34 mouse cellular contexts compared by ENCODE assay signal in the genomic region with DNA sequence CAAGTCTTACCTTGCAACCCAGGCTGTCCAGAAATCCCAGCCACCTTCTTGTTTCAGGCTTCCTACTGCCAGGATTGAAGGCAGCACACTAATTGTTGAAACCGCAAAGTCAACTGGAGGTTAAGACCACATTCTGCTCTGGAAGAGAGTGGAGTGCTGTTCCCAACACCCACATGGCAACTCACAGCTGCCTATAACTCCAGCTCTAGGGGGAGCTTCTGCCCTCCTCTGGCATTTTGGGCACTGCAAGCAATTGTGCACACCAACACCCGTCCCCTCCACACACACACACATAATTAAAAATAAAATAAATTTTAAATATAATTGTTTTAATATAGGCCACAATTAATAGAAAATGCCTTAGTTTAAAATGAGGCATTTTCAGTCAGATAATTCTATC. TPM values are rescaled to one million over a fixed set of nuclear protein-coding genes. Genes with fewer than 3 reads are reported as not detected.
DNase-seq lines count a peak whose midpoint lies in the region; ATAC-seq and TF ChIP-seq lines count a peak whose summit lies in the region.
"Had no signal": no experiment of that assay in that cellular context is flagged by ENCODE, and none has a peak within 500 bp of the region (broad histone marks: within the 10 kb centered on the region; RNA-seq: fewer than 3 reads in every experiment).

No protein-coding gene starts in this region.

- peak; percentile 36; the same call in 1 of the 2 replicates for TF ChIP-seq CTCF in kidney, postnatal 0 days (IDR thresholded peaks at IDR 0.05; ENCODE audit: low read depth)
- 0 out of 2 replicates have a peak, but pooled peaks have one; percentile 16 for TF ChIP-seq CTCF in liver, embryonic 14.5 days (IDR thresholded peaks at IDR 0.05; ENCODE audit: low read depth)
- TF ChIP-seq CTCF in stomach, postnatal 0 days (IDR thresholded peaks at IDR 0.05; ENCODE audit: low read depth), result peak; percentile 34

- ATAC-seq in frontal cortex, adult (ENCODE audit: low TSS enrichment), result peak; percentile 68; the same call in 1 of the 2 replicates
- no peak for ATAC-seq in kidney, postnatal 0 days (replicated peaks; ENCODE audit: low FRiP score, low read depth)
- ATAC-seq in liver, embryonic 14.5 days (ENCODE audit: insufficient read depth), result no peak
- ATAC-seq in liver, embryonic 11.5 days (replicated peaks; ENCODE audit: low FRiP score), result no peak
- no peak for ATAC-seq in stomach, postnatal 0 days (ENCODE audit: low FRiP score, low TSS enrichment)
- ATAC-seq: intestine, postnatal 0 days had no signal

- H3K36me3 ChIP-seq in kidney, postnatal 0 days (ENCODE audit: insufficient read depth, low read length), result no peaks in the 10 kb centered on the region
- H3K36me3 ChIP-seq in liver, embryonic 14.5 days (replicated peaks; ENCODE audit: control insufficient read depth, insufficient read depth, low read depth), result no peaks in the 10 kb centered on the region
- no peaks in the 10 kb centered on the region for H3K36me3 ChIP-seq in liver, embryonic 11.5 days (ENCODE audit: control insufficient read depth, insufficient read depth, low read length)
- no peaks in the 10 kb centered on the region for H3K36me3 ChIP-seq in stomach, postnatal 0 days (ENCODE audit: control insufficient read depth, insufficient read depth, low read length)
- H3K36me3 ChIP-seq: embryonic facial prominence, embryonic 10.5 days; embryonic facial prominence, embryonic 15.5 days; forebrain, embryonic 12.5 days; limb, embryonic 13.5 days; liver, embryonic 13.5 days; midbrain, embryonic 10.5 days; neural tube, embryonic 12.5 days had no signal

- TF ChIP-seq EP300 in liver, embryonic 14.5 days (IDR thresholded peaks at IDR 0.05; ENCODE audit: low read depth), result no peak
- TF ChIP-seq EP300 in stomach, postnatal 0 days (optimal IDR thresholded peaks at IDR 0.05), result no peak

- WGBS in kidney, postnatal 0 days, result 56% methylated on average over 2 of the region's 2 CpGs
- 42% methylated on average over 2 of the region's 2 CpGs for WGBS in liver, embryonic 14.5 days (ENCODE audit: insufficient replicate concordance)
- WGBS in liver, embryonic 11.5 days, result 57% methylated on average over 2 of the region's 2 CpGs
- 47% methylated on average over 2 of the region's 2 CpGs for WGBS in stomach, postnatal 0 days

- DNase-seq in frontal cortex, adult 2 months (ENCODE audit: extremely low spot score in 1 of 2, low spot score in 1 of 2), result no peak
- DNase-seq in kidney, postnatal 0 days (ENCODE audit: low spot score), result peak; percentile 16
- no peak for DNase-seq in kidney, postnatal 25 days
- no peak for DNase-seq in liver, embryonic 14.5 days (ENCODE audit: low read depth in 3 of 3, low spot score in 3 of 3)
- no peak for DNase-seq in liver, embryonic 11.5 days (ENCODE audit: low spot score)
- DNase-seq in stomach, postnatal 0 days (ENCODE audit: low spot score), result no peak
- DNase-seq in thymus, postnatal 10 days (ENCODE audit: low spot score in 2 of 2), result no peak
- DNase-seq: adrenal gland, postnatal 25 days; cerebellum, adult 18-20 months; cerebellum, postnatal 10 days; forebrain, postnatal 0 days; gastrocnemius, postnatal 14 days; heart, adult 18-20 months; heart, postnatal 10 days; layer of hippocampus, adult 9-11 months; liver, embryonic 13.5 days; lung, embryonic 14.5 days; lung, postnatal 14 days; right cerebral cortex, postnatal 4 days had no signal

- no peak overlapping the region for H3K9ac ChIP-seq in kidney, postnatal 0 days (ENCODE audit: low read depth, low read length)
- H3K9ac ChIP-seq in liver, embryonic 14.5 days (replicated peaks), result no peak overlapping the region
- H3K9ac ChIP-seq in liver, embryonic 11.5 days (ENCODE audit: low read depth, low read length), result no peak overlapping the region
- H3K9ac ChIP-seq in stomach, postnatal 0 days (ENCODE audit: low read length), result no peak overlapping the region
- H3K9ac ChIP-seq: embryonic facial prominence, embryonic 15.5 days; forebrain, embryonic 12.5 days; forebrain, postnatal 0 days; hindbrain, embryonic 14.5 days; limb, embryonic 13.5 days; lung, embryonic 14.5 days; neural tube, embryonic 12.5 days had no signal

- no peaks in the 10 kb centered on the region for H3K9me3 ChIP-seq in kidney, postnatal 0 days (replicated peaks; ENCODE audit: low read length)
- H3K9me3 ChIP-seq in liver, embryonic 14.5 days (ENCODE audit: control insufficient read depth, low read length), result no peaks in the 10 kb centered on the region
- H3K9me3 ChIP-seq in liver, embryonic 11.5 days (ENCODE audit: control insufficient read depth, low read length), result no peaks in the 10 kb centered on the region
- no peaks in the 10 kb centered on the region for H3K9me3 ChIP-seq in stomach, postnatal 0 days (ENCODE audit: control insufficient read depth, low read length)
- H3K9me3 ChIP-seq: embryonic facial prominence, embryonic 10.5 days; embryonic facial prominence, embryonic 15.5 days; forebrain, embryonic 12.5 days; limb, embryonic 13.5 days; liver, embryonic 13.5 days; midbrain, embryonic 10.5 days; neural tube, embryonic 12.5 days had no signal

- no peaks in the 10 kb centered on the region for H3K27me3 ChIP-seq in kidney, postnatal 0 days (ENCODE audit: insufficient read depth, low read length)
- no peaks in the 10 kb centered on the region for H3K27me3 ChIP-seq in liver, embryonic 14.5 days (ENCODE audit: control insufficient read depth, insufficient read depth, low read length)
- H3K27me3 ChIP-seq in liver, embryonic 11.5 days (replicated peaks; ENCODE audit: control insufficient read depth, insufficient read depth, low read length), result no peaks in the 10 kb centered on the region
- H3K27me3 ChIP-seq in stomach, postnatal 0 days (ENCODE audit: control insufficient read depth, insufficient read depth, low read length), result no peaks in the 10 kb centered on the region
- H3K27me3 ChIP-seq: embryonic facial prominence, embryonic 15.5 days; forebrain, embryonic 12.5 days; limb, embryonic 13.5 days; liver, embryonic 13.5 days; neural tube, embryonic 12.5 days had no signal

- no peak overlapping the region for H3K4me3 ChIP-seq in kidney, postnatal 0 days (replicated peaks; ENCODE audit: low read depth, low read length)
- no peak overlapping the region for H3K4me3 ChIP-seq in liver, embryonic 14.5 days (ENCODE audit: insufficient read depth in 1 of 2, low read depth in 2 of 2, low read length in 2 of 2)
- H3K4me3 ChIP-seq in liver, embryonic 11.5 days (ENCODE audit: low read depth, low read length), result no peak overlapping the region
- H3K4me3 ChIP-seq in stomach, postnatal 0 days (ENCODE audit: low read depth, low read length), result no peak overlapping the region
- H3K4me3 ChIP-seq: embryonic facial prominence, embryonic 10.5 days; embryonic facial prominence, embryonic 15.5 days; forebrain, embryonic 12.5 days; limb, embryonic 13.5 days; liver, embryonic 13.5 days; midbrain, embryonic 10.5 days; myocyte; neural tube, embryonic 12.5 days had no signal

- peaks cover 6% of the 10 kb centered on the region; the same call in 1 of the 2 replicates for H3K4me1 ChIP-seq in kidney, postnatal 0 days (replicated peaks; ENCODE audit: insufficient read depth, low read length)
- H3K4me1 ChIP-seq in liver, embryonic 14.5 days (replicated peaks; ENCODE audit: control insufficient read depth in 2 of 2, insufficient read depth in 2 of 2, low read length in 1 of 2), result peaks cover 4 to 9% of the 10 kb centered on the region in 2 experiments
- H3K4me1 ChIP-seq in liver, embryonic 11.5 days (replicated peaks; ENCODE audit: control insufficient read depth, insufficient read depth, low read length), result peaks cover 10% of the 10 kb centered on the region
- no peaks in the 10 kb centered on the region for H3K4me1 ChIP-seq in stomach, postnatal 0 days (replicated peaks; ENCODE audit: control insufficient read depth, insufficient read depth)

- H3K4me2 ChIP-seq in kidney, postnatal 0 days (ENCODE audit: low read length), result no peak overlapping the region
- no peak overlapping the region for H3K4me2 ChIP-seq in liver, embryonic 14.5 days (ENCODE audit: low read depth)
- H3K4me2 ChIP-seq in liver, embryonic 11.5 days, result no peak overlapping the region
- no peak overlapping the region for H3K4me2 ChIP-seq in stomach, postnatal 0 days (replicated peaks; ENCODE audit: low read depth)
- H3K4me2 ChIP-seq: embryonic facial prominence, embryonic 15.5 days; forebrain, embryonic 12.5 days; heart, embryonic 11.5 days; hindbrain, embryonic 14.5 days; limb, embryonic 13.5 days; liver, embryonic 13.5 days; lung, embryonic 14.5 days; neural tube, embryonic 12.5 days had no signal

- no peak overlapping the region for H3K27ac ChIP-seq in kidney, postnatal 0 days
- H3K27ac ChIP-seq in liver, embryonic 14.5 days, result no peak overlapping the region
- H3K27ac ChIP-seq in liver, embryonic 11.5 days (ENCODE audit: low read depth, low read length), result no peak overlapping the region
- no peak overlapping the region for H3K27ac ChIP-seq in stomach, postnatal 0 days (replicated peaks)
- H3K27ac ChIP-seq: embryonic facial prominence, embryonic 10.5 days; embryonic facial prominence, embryonic 15.5 days; forebrain, embryonic 12.5 days; hindbrain, embryonic 14.5 days; limb, embryonic 13.5 days; liver, embryonic 13.5 days; midbrain, embryonic 10.5 days; neural tube, embryonic 12.5 days had no signal

RNA-seq across cellular contexts. Expression of gene Gm36864, which starts 5.2 kb away (rescaled TPM):
- polyA plus RNA-seq in frontal cortex, adult 2 months (2012; rRNA removed), result not detected in 2 replicates
- not detected in 2 replicates for polyA plus RNA-seq in kidney, postnatal 0 days (2015; fragmentation: Nextera tagmentation; extraction: Ambion mirVana)
- not detected in 2 replicates for polyA plus RNA-seq in liver, embryonic 14.5 days (2012; rRNA removed)
- polyA plus RNA-seq in liver, embryonic 14.5 days (2014; fragmentation: Nextera tagmentation; extraction: Ambion mirVana), result not detected in 2 replicates
- polyA plus RNA-seq in liver, embryonic 11.5 days (2014; fragmentation: Nextera tagmentation; extraction: Ambion mirVana), result not detected in 2 replicates
- polyA plus RNA-seq in stomach, postnatal 0 days (2015; fragmentation: Nextera tagmentation; extraction: Ambion mirVana), result 0.13 TPM in 1 of 2 replicates, not detected in the other
- polyA plus RNA-seq: brain, embryonic 14.5 days; forebrain, embryonic 12.5 days; forebrain, postnatal 0 days; heart, embryonic 11.5 days; hindbrain, embryonic 14.5 days; intestine, postnatal 0 days; liver, embryonic 13.5 days; lung, embryonic 14.5 days; midbrain, postnatal 0 days; myocyte; neural tube, embryonic 12.5 days; thymus, postnatal 0 days had no signal

RNA-seq across cellular contexts. Expression of gene 1700028J19Rik, which starts 5.3 kb away (rescaled TPM):
- polyA plus RNA-seq in frontal cortex, adult 2 months (2012; rRNA removed), result 2.1 TPM in 2 replicates
- 5.7 and 6.0 TPM in 2 replicates for polyA plus RNA-seq in kidney, postnatal 0 days (2015; fragmentation: Nextera tagmentation; extraction: Ambion mirVana)
- 0.97 and 1.3 TPM in 2 replicates for polyA plus RNA-seq in liver, embryonic 14.5 days (2012; rRNA removed)
- 1.3 and 1.5 TPM in 2 replicates for polyA plus RNA-seq in liver, embryonic 14.5 days (2014; fragmentation: Nextera tagmentation; extraction: Ambion mirVana)
- 1.5 and 2.0 TPM in 2 replicates for polyA plus RNA-seq in liver, embryonic 11.5 days (2014; fragmentation: Nextera tagmentation; extraction: Ambion mirVana)
- 0.57 and 0.65 TPM in 2 replicates for polyA plus RNA-seq in stomach, postnatal 0 days (2015; fragmentation: Nextera tagmentation; extraction: Ambion mirVana)

RNA-seq across cellular contexts. Expression of gene 2410002F23Rik, which starts 5.4 kb away (rescaled TPM):
- polyA plus RNA-seq in frontal cortex, adult 2 months (2012; rRNA removed), result 114 and 118 TPM in 2 replicates
- 125 and 133 TPM in 2 replicates for polyA plus RNA-seq in kidney, postnatal 0 days (2015; fragmentation: Nextera tagmentation; extraction: Ambion mirVana)
- polyA plus RNA-seq in liver, embryonic 14.5 days (2012; rRNA removed), result 43.8 and 47.9 TPM in 2 replicates
- 20.0 and 21.8 TPM in 2 replicates for polyA plus RNA-seq in liver, embryonic 14.5 days (2014; fragmentation: Nextera tagmentation; extraction: Ambion mirVana)
- 109 and 117 TPM in 2 replicates for polyA plus RNA-seq in liver, embryonic 11.5 days (2014; fragmentation: Nextera tagmentation; extraction: Ambion mirVana)
- 52.9 and 60.0 TPM in 2 replicates for polyA plus RNA-seq in stomach, postnatal 0 days (2015; fragmentation: Nextera tagmentation; extraction: Ambion mirVana)

RNA-seq across cellular contexts. Expression of gene Klk1, which starts 16.0 kb away (rescaled TPM):
- polyA plus RNA-seq in frontal cortex, adult 2 months (2012; rRNA removed), result 0.25 TPM in 1 of 2 replicates, not detected in the other
- polyA plus RNA-seq in kidney, postnatal 0 days (2015; fragmentation: Nextera tagmentation; extraction: Ambion mirVana), result 83.3 and 125 TPM in 2 replicates
- polyA plus RNA-seq in liver, embryonic 14.5 days (2012; rRNA removed), result not detected in 2 replicates
- not detected in 2 replicates for polyA plus RNA-seq in liver, embryonic 14.5 days (2014; fragmentation: Nextera tagmentation; extraction: Ambion mirVana)
- polyA plus RNA-seq in liver, embryonic 11.5 days (2014; fragmentation: Nextera tagmentation; extraction: Ambion mirVana), result not detected in 2 replicates
- polyA plus RNA-seq in stomach, postnatal 0 days (2015; fragmentation: Nextera tagmentation; extraction: Ambion mirVana), result 9.7 and 10.7 TPM in 2 replicates
- polyA plus RNA-seq: brain, embryonic 14.5 days; embryonic facial prominence, embryonic 10.5 days; embryonic facial prominence, embryonic 15.5 days; forebrain, embryonic 12.5 days; forebrain, postnatal 0 days; heart, embryonic 11.5 days; hindbrain, embryonic 14.5 days; limb, embryonic 13.5 days; liver, embryonic 13.5 days; midbrain, embryonic 10.5 days; midbrain, postnatal 0 days; myocyte; neural tube, embryonic 12.5 days had no signal

RNA-seq across cellular contexts. Expression of gene Acp4, which starts 16.0 kb away (rescaled TPM):
- polyA plus RNA-seq in frontal cortex, adult 2 months (2012; rRNA removed), result not detected in 2 replicates
- polyA plus RNA-seq in kidney, postnatal 0 days (2015; fragmentation: Nextera tagmentation; extraction: Ambion mirVana), result not detected in 2 replicates
- polyA plus RNA-seq in liver, embryonic 14.5 days (2012; rRNA removed), result not detected in 2 replicates
- polyA plus RNA-seq in liver, embryonic 14.5 days (2014; fragmentation: Nextera tagmentation; extraction: Ambion mirVana), result not detected in 2 replicates
- polyA plus RNA-seq in liver, embryonic 11.5 days (2014; fragmentation: Nextera tagmentation; extraction: Ambion mirVana), result not detected in 2 replicates
- polyA plus RNA-seq in stomach, postnatal 0 days (2015; fragmentation: Nextera tagmentation; extraction: Ambion mirVana), result not detected in 2 replicates
- polyA plus RNA-seq: brain, embryonic 14.5 days; embryonic facial prominence, embryonic 10.5 days; heart, embryonic 11.5 days; hindbrain, embryonic 14.5 days; intestine, postnatal 0 days; large intestine, adult 2 months; liver, embryonic 13.5 days; midbrain, embryonic 10.5 days; midbrain, postnatal 0 days; neural tube, embryonic 12.5 days had no signal
